Mouse (Mus musculus): ENCODE measurements around the gene Larp6. TPM values are rescaled to one million over a fixed set of nuclear protein-coding genes. Genes with fewer than 3 reads are reported as not detected.
A peak's percentile ranks its signal among the peaks of the same experiment; 100 is the strongest.

Gene Larp6
- polyA plus RNA-seq, 1 experiment = 0.44 TPM

- Histone ChIP-seq H3K27ac (replicated peaks; ENCODE audit: low read depth, low read length) (no peak overlapping the region; the same call in 1 of the 2 replicates), H3K4me1 (ENCODE audit: control insufficient read depth, insufficient read depth, insufficient read length, low read length) (peaks cover 20% of the 10 kb centered on the region), H3K4me3 (ENCODE audit: insufficient read depth, low read depth, low read length) (no peak overlapping the region)
Observed at GRCm38 (mm10) chr9:60742516-60742915, 29.7 kb downstream of the Larp6 start.

DNA sequence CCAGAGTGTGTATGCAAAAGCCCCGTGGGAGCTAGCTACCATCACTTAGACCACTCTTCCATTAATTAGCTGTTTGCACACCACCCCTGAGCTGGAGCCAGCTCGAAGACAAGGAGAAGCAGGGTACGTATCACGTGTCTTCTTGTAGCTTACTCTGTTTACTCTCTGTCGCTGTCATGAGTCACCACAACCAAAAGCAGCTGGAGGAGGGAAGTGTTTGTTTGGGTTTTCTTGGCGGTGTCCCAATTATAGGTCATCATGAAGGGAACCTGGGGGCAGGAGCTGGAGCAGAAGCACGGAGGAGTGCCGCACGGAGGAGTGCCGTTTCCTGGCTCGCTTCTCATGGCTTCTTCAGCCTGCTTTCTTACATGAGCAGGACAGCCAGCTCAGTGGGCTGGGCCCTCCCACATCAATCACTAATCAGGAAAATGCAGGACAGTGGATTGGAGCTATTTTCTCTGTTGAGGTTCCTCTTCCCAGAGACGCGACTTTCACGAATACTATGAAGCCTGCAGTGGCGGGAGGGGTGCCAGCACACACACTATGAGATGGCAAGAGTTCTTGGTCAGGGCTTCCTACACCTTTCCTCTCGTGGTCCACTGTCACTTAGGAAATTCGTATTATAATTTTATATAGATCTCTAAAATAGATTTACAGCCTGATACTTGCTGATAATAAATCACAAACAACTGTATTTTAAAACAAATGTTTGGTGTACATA, 30.6 kb downstream of the Larp6 start:
- H3K4me1 ChIP-seq (ENCODE audit: control insufficient read depth, insufficient read depth, insufficient read length, low read length) = peaks cover 20% of the 10 kb centered on the region
- H3K4me3 ChIP-seq (ENCODE audit: insufficient read depth, low read depth, low read length) = peak overlapping the region; percentile 46
- no peak overlapping the region; the same call in 1 of the 2 replicates for H3K27ac ChIP-seq (replicated peaks; ENCODE audit: low read depth, low read length)

- Histone ChIP-seq H3K4me1 (ENCODE audit: control insufficient read depth, insufficient read depth, insufficient read length, low read length) (peaks cover 20% of the 10 kb centered on the region), H3K27ac (replicated peaks; ENCODE audit: low read depth, low read length) (no peak overlapping the region), H3K4me3 (ENCODE audit: insufficient read depth, low read depth, low read length) (no peak overlapping the region)
Observed at GRCm38 (mm10) chr9:60744171-60744969, 31.6 kb downstream of the Larp6 start.

DNA sequence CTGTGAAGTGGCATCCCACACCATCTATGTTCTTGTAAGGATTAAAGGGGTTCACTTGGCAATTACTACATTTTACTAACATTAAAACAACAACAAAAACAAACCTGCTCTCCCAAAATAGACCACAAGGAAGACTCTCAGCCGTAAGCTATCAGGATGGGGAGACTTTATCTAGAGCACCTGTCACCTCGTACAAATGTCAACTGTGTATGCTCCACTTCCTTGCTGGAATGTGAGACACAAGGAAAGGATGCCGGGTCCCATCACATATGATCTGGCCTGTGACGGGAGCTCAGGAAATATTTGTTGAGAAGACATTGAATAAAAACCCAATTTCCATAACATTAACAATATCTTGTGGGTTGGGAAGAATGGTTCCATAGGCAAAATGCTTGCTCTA, 32.2 kb downstream of the Larp6 start:
- Histone ChIP-seq H3K4me3 (ENCODE audit: insufficient read depth, low read depth, low read length) (no peak overlapping the region), H3K27ac (replicated peaks; ENCODE audit: low read depth, low read length) (no peak overlapping the region), H3K4me1 (ENCODE audit: control insufficient read depth, insufficient read depth, insufficient read length, low read length) (peaks cover 20% of the 10 kb centered on the region)

DNA sequence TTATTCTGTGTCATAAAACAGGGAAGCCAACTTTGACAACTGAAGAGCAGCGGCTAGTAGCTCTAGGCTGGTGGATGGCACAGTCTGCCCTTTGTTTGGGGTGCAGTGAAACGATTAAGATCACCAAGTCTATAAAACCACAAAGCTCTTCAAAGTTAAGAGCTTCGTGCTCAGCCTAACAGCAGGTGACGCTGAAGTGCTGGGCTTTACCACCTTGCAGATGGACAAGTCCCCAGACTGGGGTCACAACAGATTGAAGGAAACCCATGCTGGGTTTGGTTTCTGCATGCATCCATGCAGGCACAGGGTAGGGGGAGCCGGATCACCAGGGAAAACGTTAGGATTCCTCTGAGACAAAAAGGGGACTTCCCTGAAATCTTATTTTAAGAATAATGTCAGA, 33.8 kb downstream of the Larp6 start:
- Histone ChIP-seq H3K27ac (replicated peaks; ENCODE audit: low read depth, low read length) (no peak overlapping the region), H3K4me3 (ENCODE audit: insufficient read depth, low read depth, low read length) (no peak overlapping the region)

DNA sequence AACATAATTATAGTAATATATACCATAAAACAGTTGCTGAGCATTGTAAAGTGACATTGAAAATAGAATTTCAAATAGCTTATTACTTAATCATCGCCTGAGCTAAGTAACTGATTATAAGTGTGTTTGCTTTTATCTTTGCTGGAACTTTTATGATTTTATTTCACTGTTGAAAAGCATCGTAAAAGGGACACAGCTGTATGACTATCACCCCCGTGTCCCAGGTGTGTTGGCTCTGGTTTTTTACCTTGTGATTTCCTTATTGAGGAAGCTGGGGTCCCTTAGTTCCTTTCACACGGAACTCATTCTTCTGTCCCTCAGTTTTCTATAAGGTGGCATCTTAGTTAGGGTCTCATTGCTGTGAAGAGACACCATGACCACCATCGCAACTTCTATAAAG, 34.9 kb downstream of the Larp6 start:
- peaks cover 7% of the 10 kb centered on the region for H3K4me1 ChIP-seq (ENCODE audit: control insufficient read depth, insufficient read depth, insufficient read length, low read length)
- H3K27ac ChIP-seq (replicated peaks; ENCODE audit: low read depth, low read length) = no peak overlapping the region
- H3K4me3 ChIP-seq (ENCODE audit: insufficient read depth, low read depth, low read length) = no peak overlapping the region

More for the DNA sequence above, 33.8 kb downstream of the Larp6 start:
- H3K4me1 ChIP-seq (ENCODE audit: control insufficient read depth, insufficient read depth, insufficient read length, low read length) = peaks cover 14% of the 10 kb centered on the region

- H3K27ac ChIP-seq (replicated peaks; ENCODE audit: low read depth, low read length) = no peak overlapping the region
- no peak overlapping the region for H3K4me3 ChIP-seq (ENCODE audit: insufficient read depth, low read depth, low read length)
- peaks cover 3% of the 10 kb centered on the region; the same call in 1 of the 2 replicates for H3K4me1 ChIP-seq (ENCODE audit: control insufficient read depth, insufficient read depth, insufficient read length, low read length)
Observed at GRCm38 (mm10) chr9:60748191-60748590, 35.4 kb downstream of the Larp6 start.

GRCm38 (mm10) chr9:60749105-60749504, 36.3 kb downstream of the Larp6 start:
- no peaks in the 10 kb centered on the region for H3K4me1 ChIP-seq (ENCODE audit: control insufficient read depth, insufficient read depth, insufficient read length, low read length)
- no peak overlapping the region for H3K27ac ChIP-seq (replicated peaks; ENCODE audit: low read depth, low read length)
- H3K4me3 ChIP-seq (ENCODE audit: insufficient read depth, low read depth, low read length) = no peak overlapping the region

DNA sequence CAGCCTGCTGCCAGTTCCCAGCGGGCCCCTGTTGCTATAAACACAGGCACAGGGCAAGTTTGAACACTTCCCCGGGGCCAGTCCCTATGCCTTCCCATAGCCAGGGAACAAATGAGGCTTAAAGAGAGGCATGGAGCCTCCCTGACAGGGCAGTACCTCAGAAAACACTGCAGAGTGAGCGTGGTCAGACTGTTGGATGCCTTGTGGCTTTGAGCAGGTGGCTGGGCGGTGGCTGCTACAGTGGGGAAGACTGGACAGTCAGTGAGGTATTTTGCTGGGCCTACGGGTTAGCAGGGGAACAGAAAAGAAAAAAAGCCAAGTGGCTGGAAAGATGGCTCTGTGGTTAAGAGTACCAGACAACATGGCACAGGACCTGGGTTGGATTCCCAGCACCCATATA, 38.3 kb downstream of the Larp6 start:
- no peak overlapping the region for H3K4me3 ChIP-seq (ENCODE audit: insufficient read depth, low read depth, low read length)
- H3K27ac ChIP-seq (replicated peaks; ENCODE audit: low read depth, low read length) = no peak overlapping the region
- H3K4me1 ChIP-seq (ENCODE audit: control insufficient read depth, insufficient read depth, insufficient read length, low read length) = no peaks in the 10 kb centered on the region

- H3K4me1 ChIP-seq (ENCODE audit: control insufficient read depth, insufficient read depth, insufficient read length, low read length) = no peaks in the 10 kb centered on the region
- H3K4me3 ChIP-seq (ENCODE audit: insufficient read depth, low read depth, low read length) = no peak overlapping the region
Observed at GRCm38 (mm10) chr9:60751971-60752370, 39.2 kb downstream of the Larp6 start.

GRCm38 (mm10) chr9:60752636-60753035, 39.8 kb downstream of the Larp6 start:
- Histone ChIP-seq H3K4me1 (ENCODE audit: control insufficient read depth, insufficient read depth, insufficient read length, low read length) (no peaks in the 10 kb centered on the region), H3K27ac (replicated peaks; ENCODE audit: low read depth, low read length) (no peak overlapping the region), H3K4me3 (ENCODE audit: insufficient read depth, low read depth, low read length) (no peak overlapping the region)

More at GRCm38 (mm10) chr9:60751971-60752370, 39.2 kb downstream of the Larp6 start:
- no peak overlapping the region for H3K27ac ChIP-seq (replicated peaks; ENCODE audit: low read depth, low read length)

- H3K4me3 ChIP-seq (ENCODE audit: insufficient read depth, low read depth, low read length) = no peak overlapping the region
- peaks cover 14% of the 10 kb centered on the region for H3K4me1 ChIP-seq (ENCODE audit: control insufficient read depth, insufficient read depth, insufficient read length, low read length)
- no peak overlapping the region for H3K27ac ChIP-seq (replicated peaks; ENCODE audit: low read depth, low read length)
Observed at GRCm38 (mm10) chr9:60756258-60756657, 43.5 kb downstream of the Larp6 start.

GRCm38 (mm10) chr9:60756866-60757740, 44.3 kb downstream of the Larp6 start:
- 0 out of 2 replicates have a peak overlapping the region, but pooled peaks have one; percentile 22 for H3K27ac ChIP-seq (replicated peaks; ENCODE audit: low read depth, low read length)
- H3K4me1 ChIP-seq (ENCODE audit: control insufficient read depth, insufficient read depth, insufficient read length, low read length) = peaks cover 14% of the 10 kb centered on the region

DNA sequence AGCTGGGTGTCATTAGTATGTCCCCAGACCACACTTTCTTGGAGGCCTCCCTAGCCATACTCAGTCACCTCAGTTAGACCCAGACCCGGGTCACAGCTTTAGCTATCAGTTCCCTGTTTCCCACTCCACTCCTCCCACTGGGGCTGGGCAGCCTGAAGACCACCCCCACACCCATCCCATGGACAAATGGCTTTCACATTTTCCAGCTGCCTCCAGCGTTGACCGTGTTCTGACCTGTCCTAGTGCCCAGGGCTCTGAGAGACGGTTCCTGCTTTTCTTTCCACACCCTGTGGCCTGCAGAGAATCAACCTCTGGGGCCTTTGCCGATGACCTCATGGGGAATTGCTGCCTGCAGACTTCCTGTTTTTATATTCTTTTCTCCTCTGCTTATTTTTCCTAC, 45.0 kb downstream of the Larp6 start:
- 0 out of 2 replicates have a peak overlapping the region, but pooled peaks have one; percentile 22 for H3K27ac ChIP-seq (replicated peaks; ENCODE audit: low read depth, low read length)

More at GRCm38 (mm10) chr9:60756866-60757740, 44.3 kb downstream of the Larp6 start:
- H3K4me3 ChIP-seq (ENCODE audit: insufficient read depth, low read depth, low read length) = no peak overlapping the region

More for the DNA sequence above, 45.0 kb downstream of the Larp6 start:
- Histone ChIP-seq H3K4me1 (ENCODE audit: control insufficient read depth, insufficient read depth, insufficient read length, low read length) (peaks cover 14% of the 10 kb centered on the region), H3K4me3 (ENCODE audit: insufficient read depth, low read depth, low read length) (no peak overlapping the region)

All from brown adipose tissue, adult 24 weeks (tissue).